Mouse (Mus musculus) neural tube, embryonic 13.5 days (tissue): ENCODE measurements around the gene Fkbp11. TPM values are rescaled to one million over a fixed set of nuclear protein-coding genes. Genes with fewer than 3 reads are reported as not detected.

Source experiments
- ATAC-seq: fragments of 200-750 bp; cut with Nextera tagmentation; 2 replicates; pipeline ENCODE4 v1.8.0; 2017; ENCODE audit warnings: low read depth, mild to moderate bottlenecking, moderate TSS enrichment, moderate library complexity
- H3K27ac ChIP-seq: fragments of 300-500 bp; sonication (generic); replicated peaks from 2 replicates; pipeline ENCODE4 v1.5.1; 2015; ENCODE audit warnings: moderate library complexity, mild to moderate bottlenecking, inconsistent platforms
- H3K27me3 ChIP-seq: fragments of 300-500 bp; sonication (generic); 2 replicates; pipeline ENCODE4 v1.6.1; 2015; ENCODE audit warnings: mild to moderate bottlenecking, inconsistent platforms
- H3K36me3 ChIP-seq: fragments of 300-500 bp; sonication (generic); 2 replicates; pipeline ENCODE4 v1.6.1; 2015; ENCODE audit warnings: mild to moderate bottlenecking, inconsistent platforms
- H3K4me1 ChIP-seq: fragments of 300-500 bp; sonication (generic); replicated peaks from 2 replicates; pipeline ENCODE4 v1.6.1; 2015; ENCODE audit warnings: inconsistent platforms
- H3K4me2 ChIP-seq: fragments of 300-500 bp; sonication (generic); 2 replicates; pipeline ENCODE4 v1.6.1; 2015; ENCODE audit warnings: inconsistent platforms, mild to moderate bottlenecking, moderate library complexity
- H3K4me3 ChIP-seq: fragments of 300-500 bp; sonication (generic); 2 replicates; pipeline ENCODE4 v1.5.1; 2015; ENCODE audit warnings: mild to moderate bottlenecking, inconsistent platforms
- H3K9ac ChIP-seq: fragments of 300-500 bp; sonication (generic); 2 replicates; pipeline ENCODE4 v1.6.1; 2015; ENCODE audit warnings: moderate library complexity, mild to moderate bottlenecking, inconsistent platforms
- H3K9me3 ChIP-seq: fragments of 300-500 bp; sonication (generic); 2 replicates; pipeline ENCODE4 v1.6.1; 2016; ENCODE audit warnings: inconsistent platforms
- WGBS: fragments of 180-500 bp; shearing (Covaris S2); methylation state at CpG from one replicate; pipeline ENCODE4 v1.1.7; 2015; 5-methylcytosine and 5-hydroxymethylcytosine counted together
- polyA plus RNA-seq: library from polyadenylated mRNA; unstranded; fragments of >200 nt; fragmentation: Nextera tagmentation; extraction: Ambion mirVana; gene quantifications from 2 replicates; pipeline ENCODE4 v1.2.1, GENCODE M21; 2015

Fkbp11 gene
- polyA plus RNA-seq: 8.1 and 10.9 TPM in 2 replicates

DNA sequence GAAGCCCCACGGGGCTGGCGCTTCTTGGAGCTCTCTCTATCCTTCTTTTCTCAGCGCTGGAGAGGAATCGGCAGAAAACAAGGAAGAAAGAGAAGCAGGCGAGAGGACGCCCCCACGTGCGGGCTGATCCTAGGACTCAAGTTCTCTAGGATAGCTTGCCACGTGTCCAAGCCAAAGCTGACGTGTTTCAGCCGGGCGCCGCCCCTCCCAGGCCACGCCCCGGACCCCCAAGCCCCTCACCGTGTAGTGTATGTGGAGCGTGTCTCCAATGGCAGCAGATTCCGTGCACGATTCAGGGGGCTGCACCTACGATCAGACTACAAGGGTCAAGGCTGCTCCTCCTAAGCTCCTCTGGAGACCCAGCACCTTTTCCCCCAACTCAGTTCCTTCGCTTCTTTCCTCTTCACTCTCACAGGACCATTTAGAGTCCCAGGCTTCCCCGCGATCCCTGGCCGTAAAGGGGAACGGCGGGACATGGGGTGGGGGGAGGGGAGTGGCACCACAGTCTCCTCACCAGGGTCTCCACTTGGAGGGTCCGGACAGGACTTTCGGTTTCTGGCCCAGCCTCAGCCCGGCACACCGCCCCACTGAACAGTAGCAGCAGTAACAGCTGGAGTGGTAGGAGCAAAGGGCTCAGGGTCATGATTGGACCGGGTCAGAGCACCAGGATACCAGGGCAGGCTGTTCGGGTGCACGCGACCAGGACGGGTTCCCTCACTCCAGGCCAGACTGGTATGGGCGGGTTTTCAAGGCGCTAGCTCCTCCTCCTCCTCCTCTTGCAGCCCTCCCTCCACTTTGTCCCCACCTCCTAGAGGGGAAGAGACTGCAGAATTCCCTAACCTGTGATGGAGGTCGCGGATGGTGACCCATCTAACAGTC lies at the start of gene Fkbp11:
Gene Fkbp11 (minus strand): TSS at position 756 of the 879 bp plus-strand sequence.
- Histone ChIP-seq H3K27me3 (peaks cover 29% of the 10 kb centered on the region), H3K27ac (no peak within 1 kb of the TSS), H3K4me2 (peak within 1 kb of the TSS; percentile 71), H3K36me3 (no peaks in the 10 kb centered on the region), H3K4me1 (peaks cover 30% of the 10 kb centered on the region), H3K4me3 (peak within 1 kb of the TSS; percentile 40), H3K9me3 (no peaks in the 10 kb centered on the region), H3K9ac (peak within 1 kb of the TSS; percentile 63)
- under 1% methylated on average over 39 of the region's 39 CpGs for WGBS
- ATAC-seq: peak; percentile 80

DNA sequence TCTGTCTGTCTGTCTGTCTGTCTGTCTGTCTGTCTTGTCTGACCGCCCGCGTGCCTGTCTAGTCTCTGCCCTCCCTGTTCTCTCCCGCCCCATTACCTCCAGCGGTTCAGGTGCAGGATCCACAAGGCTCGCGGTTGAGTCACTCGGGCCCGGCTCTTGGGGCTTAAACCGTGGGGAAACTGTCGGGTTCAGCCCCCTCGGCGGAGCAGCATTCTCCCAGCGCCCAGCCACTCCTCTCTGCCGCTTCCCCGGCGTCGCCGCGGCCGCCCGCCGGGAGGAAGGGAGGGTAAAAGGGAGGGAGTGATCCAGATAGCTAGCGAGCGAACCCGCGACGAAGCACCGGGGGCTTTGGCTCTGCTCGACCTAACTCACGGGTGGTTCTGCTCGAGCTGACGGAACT lies 49.8 kb upstream of the Fkbp11 start, which contains the start of gene Wnt10b:
Gene Wnt10b (minus strand): TSS at position 389 of the 400 bp plus-strand sequence.
- no peak for ATAC-seq
- Histone ChIP-seq H3K4me2 (peak within 1 kb of the TSS; percentile 48), H3K36me3 (no peaks in the 10 kb centered on the region), H3K27me3 (peaks cover 99% of the 10 kb centered on the region), H3K4me3 (peak within 1 kb of the TSS; percentile 26), H3K9ac (peak within 1 kb of the TSS; percentile 43), H3K27ac (no peak within 1 kb of the TSS), H3K4me1 (peaks cover 37% of the 10 kb centered on the region), H3K9me3 (no peaks in the 10 kb centered on the region)
- under 1% methylated on average over 31 of the region's 33 CpGs for WGBS

GRCm38 (mm10) chr15:98777005-98777616 lies 49.1 kb upstream of the Fkbp11 start:
- peak overlapping the region; percentile 48; the same call in 1 of the 2 replicates for H3K4me2 ChIP-seq
- H3K4me3 ChIP-seq: 0 out of 2 replicates have a peak overlapping the region, but pooled peaks have one; percentile 26
- no peaks in the 10 kb centered on the region for H3K36me3 ChIP-seq
- ATAC-seq: no peak
- H3K9ac ChIP-seq: no peak overlapping the region
- no peak overlapping the region for H3K27ac ChIP-seq
- peaks cover 100% of the 10 kb centered on the region for H3K27me3 ChIP-seq
- 1% methylated on average over 19 of the region's 19 CpGs for WGBS
- H3K4me1 ChIP-seq: peaks cover 43% of the 10 kb centered on the region
- no peaks in the 10 kb centered on the region for H3K9me3 ChIP-seq

DNA sequence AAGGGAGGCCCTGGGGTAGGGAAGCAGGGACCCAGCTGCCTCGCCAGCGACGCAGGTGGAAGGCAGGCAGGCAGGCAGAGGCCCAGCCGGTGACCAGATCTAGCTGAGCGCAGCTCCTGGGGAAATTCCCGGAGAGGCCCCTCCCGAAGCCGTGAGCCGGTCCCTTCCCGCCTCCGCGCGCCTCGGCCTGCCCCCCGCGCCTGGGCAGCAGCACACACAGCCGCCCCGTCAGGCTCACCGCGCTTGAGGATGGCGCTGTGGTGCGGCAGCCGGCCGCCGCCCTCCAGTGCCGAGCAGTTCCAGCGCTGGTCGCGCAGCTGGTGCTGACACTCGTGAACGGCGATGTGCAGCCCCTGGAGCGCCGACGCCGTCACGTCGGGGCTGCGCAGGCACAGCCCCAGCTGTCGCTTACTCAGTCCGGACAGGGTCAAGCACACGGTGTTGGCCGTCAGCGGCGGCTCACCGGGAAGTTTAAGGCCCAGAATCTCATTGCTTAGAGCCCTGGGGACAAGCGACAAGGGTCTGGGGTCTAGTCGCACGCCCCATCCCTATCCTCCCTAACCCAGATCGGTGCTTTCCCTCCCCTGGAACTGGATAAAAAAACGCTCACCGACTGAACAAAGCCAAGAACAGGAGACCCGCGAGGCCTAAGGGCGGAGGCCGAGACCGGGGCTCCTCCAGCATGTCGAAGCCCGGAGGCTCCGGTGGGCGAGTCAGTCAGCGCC lies 48.4 kb upstream of the Fkbp11 start:
- peaks cover 100% of the 10 kb centered on the region for H3K27me3 ChIP-seq
- no peaks in the 10 kb centered on the region for H3K9me3 ChIP-seq
- H3K36me3 ChIP-seq: no peaks in the 10 kb centered on the region
- peak overlapping the region; percentile 26 for H3K4me3 ChIP-seq
- H3K4me1 ChIP-seq: peaks cover 47% of the 10 kb centered on the region
- 1% methylated on average over 62 of the region's 62 CpGs for WGBS
- peak overlapping the region; percentile 48 for H3K4me2 ChIP-seq
- H3K27ac ChIP-seq: no peak overlapping the region
- peak overlapping the region; percentile 52 for H3K9ac ChIP-seq
- peak; percentile 44 for ATAC-seq

GRCm38 (mm10) chr15:98775533-98775932 lies 47.5 kb upstream of the Fkbp11 start:
- peaks cover 100% of the 10 kb centered on the region for H3K27me3 ChIP-seq
- no peak overlapping the region for H3K9ac ChIP-seq
- no peak overlapping the region for H3K4me3 ChIP-seq
- H3K4me2 ChIP-seq: no peak overlapping the region
- under 1% methylated on average over 5 of the region's 5 CpGs for WGBS
- H3K4me1 ChIP-seq: peaks cover 47% of the 10 kb centered on the region
- H3K9me3 ChIP-seq: no peaks in the 10 kb centered on the region
- H3K27ac ChIP-seq: no peak overlapping the region
- no peaks in the 10 kb centered on the region for H3K36me3 ChIP-seq
- ATAC-seq: no peak

- no peak overlapping the region for H3K9ac ChIP-seq
- H3K27me3 ChIP-seq: peaks cover 100% of the 10 kb centered on the region
- H3K4me3 ChIP-seq: no peak overlapping the region
- H3K36me3 ChIP-seq: no peaks in the 10 kb centered on the region
- no peak for ATAC-seq
- no peak overlapping the region for H3K27ac ChIP-seq
- no peaks in the 10 kb centered on the region for H3K9me3 ChIP-seq
- peaks cover 47% of the 10 kb centered on the region for H3K4me1 ChIP-seq
- WGBS: 5% methylated on average over 15 of the region's 15 CpGs
- no peak overlapping the region for H3K4me2 ChIP-seq
Observed at GRCm38 (mm10) chr15:98774096-98774495, 46.1 kb upstream of the Fkbp11 start.

GRCm38 (mm10) chr15:98772511-98773211 lies 44.7 kb upstream of the Fkbp11 start:
- ATAC-seq: no peak
- H3K9ac ChIP-seq: 0 out of 2 replicates have a peak overlapping the region, but pooled peaks have one; percentile 34
- peak overlapping the region; percentile 30 for H3K4me3 ChIP-seq
- H3K27me3 ChIP-seq: peaks cover 100% of the 10 kb centered on the region
- peaks cover 39% of the 10 kb centered on the region for H3K4me1 ChIP-seq
- H3K36me3 ChIP-seq: no peaks in the 10 kb centered on the region
- H3K9me3 ChIP-seq: no peaks in the 10 kb centered on the region
- H3K4me2 ChIP-seq: peak overlapping the region; percentile 50
- WGBS: 1% methylated on average over 36 of the region's 36 CpGs
- no peak overlapping the region for H3K27ac ChIP-seq

DNA sequence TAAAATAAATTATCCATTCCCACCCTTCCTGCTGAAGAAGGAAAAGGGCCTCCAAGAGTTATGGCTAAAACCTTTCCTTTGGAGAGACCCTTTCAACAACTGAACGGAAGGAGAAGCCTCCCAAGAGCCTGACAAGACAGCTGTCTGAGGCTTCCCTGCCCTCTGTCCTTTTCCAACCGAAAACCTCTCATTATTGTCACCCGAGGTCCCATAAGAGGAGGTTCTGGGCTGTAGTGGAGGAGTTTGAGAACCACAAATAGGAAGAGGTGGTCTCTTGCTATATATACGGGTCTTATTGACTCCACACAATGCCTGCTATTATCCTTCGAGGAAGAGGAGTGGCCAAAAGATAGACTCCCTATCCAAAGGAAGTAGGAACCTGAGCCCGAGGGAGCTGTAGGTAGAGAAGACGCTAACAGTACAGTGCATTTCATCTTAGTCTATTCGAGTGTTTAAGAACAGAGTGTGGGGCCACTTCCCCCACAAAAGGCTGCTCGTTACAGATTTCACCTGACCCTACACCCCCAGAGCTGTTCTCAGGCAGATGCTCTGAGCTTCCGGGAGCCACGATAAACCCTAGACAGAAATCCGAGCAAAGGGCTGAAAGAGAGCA lies 43.9 kb upstream of the Fkbp11 start:
- Histone ChIP-seq H3K4me3 (peak overlapping the region; percentile 30), H3K27ac (no peak overlapping the region), H3K9ac (0 out of 2 replicates have a peak overlapping the region, but pooled peaks have one; percentile 34), H3K36me3 (no peaks in the 10 kb centered on the region), H3K9me3 (no peaks in the 10 kb centered on the region), H3K27me3 (peaks cover 97% of the 10 kb centered on the region), H3K4me1 (peaks cover 31% of the 10 kb centered on the region), H3K4me2 (peak overlapping the region; percentile 50)
- 2% methylated on average over 12 of the region's 12 CpGs for WGBS
- no peak for ATAC-seq

DNA sequence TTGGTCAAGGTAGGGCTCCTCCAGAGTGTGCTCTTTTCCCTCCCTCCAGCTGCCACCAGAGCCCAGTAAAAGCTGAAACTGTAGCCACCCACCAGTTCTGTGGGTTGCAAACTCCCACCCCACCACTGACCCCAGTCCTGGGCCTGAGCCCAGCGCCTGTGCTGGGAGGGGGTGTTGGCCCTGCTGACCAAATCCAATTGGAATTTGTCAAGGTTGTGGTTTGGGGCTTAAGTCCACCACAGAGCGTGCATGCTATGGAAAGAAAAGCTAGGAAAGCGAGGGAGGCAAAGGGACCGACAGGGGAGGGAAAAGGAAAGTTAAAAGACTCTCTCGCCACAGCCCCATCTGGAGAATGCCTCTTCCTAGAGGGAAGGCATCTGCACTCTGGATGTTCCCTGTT lies 40.3 kb upstream of the Fkbp11 start:
- WGBS: 11% methylated on average over 5 of the region's 5 CpGs
- Histone ChIP-seq H3K4me2 (no peak overlapping the region), H3K4me3 (no peak overlapping the region), H3K4me1 (peaks cover 24% of the 10 kb centered on the region), H3K9me3 (no peaks in the 10 kb centered on the region), H3K27ac (no peak overlapping the region), H3K27me3 (peaks cover 83% of the 10 kb centered on the region), H3K36me3 (no peaks in the 10 kb centered on the region), H3K9ac (no peak overlapping the region)
- no peak for ATAC-seq

DNA sequence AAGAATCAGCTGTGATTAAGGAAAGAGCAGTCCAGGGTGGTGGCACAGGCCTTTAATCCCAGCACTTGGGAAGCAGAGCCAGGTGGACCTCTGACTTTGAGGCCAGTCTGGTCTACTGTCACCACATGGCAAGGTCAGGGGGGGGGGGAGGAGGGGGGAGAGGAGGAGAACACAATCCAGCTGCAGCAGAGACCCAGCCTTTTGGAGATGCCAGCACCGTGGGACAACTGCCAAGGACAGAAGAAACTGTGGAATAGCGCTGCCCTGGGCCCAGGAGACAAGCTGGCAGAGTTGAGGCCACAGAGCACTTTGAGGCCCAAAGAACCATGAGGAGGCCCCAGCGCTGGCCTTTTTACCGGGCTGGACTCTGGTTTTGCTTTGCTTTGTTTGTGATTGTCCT lies 37.9 kb upstream of the Fkbp11 start:
- 62% methylated on average over 4 of the region's 4 CpGs for WGBS
- Histone ChIP-seq H3K4me3 (no peak overlapping the region), H3K9me3 (no peaks in the 10 kb centered on the region), H3K27ac (no peak overlapping the region), H3K4me1 (peaks cover 21% of the 10 kb centered on the region), H3K36me3 (no peaks in the 10 kb centered on the region), H3K4me2 (no peak overlapping the region), H3K27me3 (peaks cover 60% of the 10 kb centered on the region), H3K9ac (no peak overlapping the region)
- ATAC-seq: no peak
